Mouse (Mus musculus) layer of hippocampus, postnatal 25 days (tissue): ENCODE results near the gene Fam184a. TPM values are rescaled to one million over a fixed set of nuclear protein-coding genes. Genes with fewer than 3 reads are reported as not detected.

Source experiments
- DNase-seq, 2 experiments: peaks; one replicate each; pipeline ENCODE4 v3.0.0; 2022; ENCODE audit warnings: mixed read lengths in 2 of 2, low spot score in 1 of 2; ENCODE audit errors: extremely low spot score in 1 of 2
- total RNA-seq, 2 experiments: library from RNA; stranded (reverse); gene quantifications; 2 replicates each; pipeline ENCODE4 v1.2.3; 2021

The Fam184a gene
- total RNA-seq, result 10 to 100 TPM; 19.9 to 25.6 TPM

- peak; percentile 75 for DNase-seq
Measured at GRCm38 (mm10) chr10:53750955-53751652, at the start of gene Fam184a. Fam184a (minus strand) TSS chr10:53751123.

GRCm38 (mm10) chr10:53796258-53796581 lies 45.3 kb upstream of the Fam184a start:
- DNase-seq, result no peak

GRCm38 (mm10) chr10:53795567-53796257 lies 44.8 kb upstream of the Fam184a start:
- peak in 1 of 2 experiments; percentile 52 for DNase-seq

GRCm38 (mm10) chr10:53791281-53791680 lies 40.4 kb upstream of the Fam184a start:
- DNase-seq, result no peak

GRCm38 (mm10) chr10:53776591-53776990 lies 25.7 kb upstream of the Fam184a start:
- no peak for DNase-seq

GRCm38 (mm10) chr10:53772708-53773107 lies 21.8 kb upstream of the Fam184a start:
- DNase-seq, result no peak

- DNase-seq, result no peak
Measured at GRCm38 (mm10) chr10:53771480-53771879, 20.6 kb upstream of the Fam184a start.

GRCm38 (mm10) chr10:53768745-53769144 lies 17.8 kb upstream of the Fam184a start:
- no peak for DNase-seq

- no peak for DNase-seq
Measured at GRCm38 (mm10) chr10:53765471-53765870, 14.5 kb upstream of the Fam184a start.

GRCm38 (mm10) chr10:53752723-53753122 lies 1.8 kb upstream of the Fam184a start:
- DNase-seq, result no peak

GRCm38 (mm10) chr10:53750275-53750954 lies 508 bp downstream of the Fam184a start:
- DNase-seq, result peak in 1 of 2 experiments; percentile 13

- no peak for DNase-seq
Measured at GRCm38 (mm10) chr10:53746039-53746438, 4.9 kb downstream of the Fam184a start.

GRCm38 (mm10) chr10:53742961-53743360 lies 8.0 kb downstream of the Fam184a start:
- no peak for DNase-seq

- no peak for DNase-seq
Measured at GRCm38 (mm10) chr10:53740014-53740413, 10.9 kb downstream of the Fam184a start.

- DNase-seq, result no peak
Measured at GRCm38 (mm10) chr10:53738842-53739241, 12.1 kb downstream of the Fam184a start.

- no peak for DNase-seq
Measured at GRCm38 (mm10) chr10:53735201-53735865, 15.6 kb downstream of the Fam184a start.

- no peak for DNase-seq
Measured at GRCm38 (mm10) chr10:53732324-53732723, 18.6 kb downstream of the Fam184a start.

- DNase-seq, result no peak
Measured at GRCm38 (mm10) chr10:53728883-53729282, 22.0 kb downstream of the Fam184a start.

GRCm38 (mm10) chr10:53725301-53725700 lies 25.6 kb downstream of the Fam184a start:
- no peak for DNase-seq

GRCm38 (mm10) chr10:53704516-53704915 lies 46.4 kb downstream of the Fam184a start:
- DNase-seq, result no peak

GRCm38 (mm10) chr10:53698531-53698930 lies 52.4 kb downstream of the Fam184a start:
- DNase-seq, result no peak
